Mouse (Mus musculus) heart, embryonic 11.5 days (tissue): Measurements from ENCODE around the gene Tm6sf1. TPM values are rescaled to one million over a fixed set of nuclear protein-coding genes. Genes with fewer than 3 reads are reported as not detected.
"Not testable (repeated sequence)": the region's sequence is repeated elsewhere in the genome, so short reads cannot be mapped to it uniquely, and the experiment has no call there.

Source experiments
- ATAC-seq: fragments of 200-750 bp; cut with Nextera tagmentation; replicated peaks from 2 replicates; pipeline ENCODE4 v1.8.0; 2017; ENCODE audit warnings: moderate library complexity; ENCODE audit not compliant: insufficient number of reproducible peaks, low FRiP score, low TSS enrichment
- H3K27ac ChIP-seq: fragments of 300-500 bp; sonication (generic); 2 replicates; pipeline ENCODE4 v1.5.1; 2014; ENCODE audit warnings: mild to moderate bottlenecking, low read depth, low read length
- H3K27me3 ChIP-seq: fragments of 300-500 bp; sonication (generic); 2 replicates; pipeline ENCODE4 v1.6.1; 2014; ENCODE audit warnings: mild to moderate bottlenecking, low read length, mixed read lengths; ENCODE audit not compliant: control insufficient read depth, insufficient read depth
- H3K36me3 ChIP-seq: fragments of 300-500 bp; sonication (generic); 2 replicates; pipeline ENCODE4 v1.6.1; 2014; ENCODE audit warnings: mild to moderate bottlenecking, low read length, moderate library complexity, mixed read lengths; ENCODE audit not compliant: control insufficient read depth, insufficient read depth
- H3K4me1 ChIP-seq: fragments of 300-500 bp; sonication (generic); 2 replicates; pipeline ENCODE4 v1.6.1; 2014; ENCODE audit warnings: low read length; ENCODE audit not compliant: control insufficient read depth, insufficient read depth
- H3K4me2 ChIP-seq: fragments of 300-500 bp; sonication (generic); 2 replicates; pipeline ENCODE4 v1.6.1; 2014; ENCODE audit warnings: mild to moderate bottlenecking, moderate library complexity
- H3K4me3 ChIP-seq: fragments of 300-500 bp; sonication (generic); 2 replicates; pipeline ENCODE4 v1.5.1; 2014; ENCODE audit warnings: low read depth, low read length
- H3K9ac ChIP-seq: fragments of 300-500 bp; sonication (generic); 2 replicates; pipeline ENCODE4 v1.6.1; 2014; ENCODE audit warnings: mild to moderate bottlenecking, low read depth, low read length, moderate library complexity
- H3K9me3 ChIP-seq: fragments of 300-500 bp; sonication (generic); replicated peaks from 2 replicates; pipeline ENCODE4 v1.6.1; 2016; ENCODE audit warnings: low read length; ENCODE audit not compliant: control insufficient read depth
- WGBS: fragments of 180-500 bp; shearing (Covaris S2); extraction: QIAGEN DNeasy Blood & Tissue Kit; methylation state at CpG from one replicate; pipeline ENCODE4 v1.1.7; 2014; ENCODE audit not compliant: insufficient replicate concordance; 5-methylcytosine and 5-hydroxymethylcytosine counted together
- polyA plus RNA-seq: library from polyadenylated mRNA; unstranded; fragments of >200 nt; fragmentation: Nextera tagmentation; extraction: Ambion mirVana; gene quantifications from 2 replicates; pipeline ENCODE4 v1.2.1, GENCODE M21; 2014

The Tm6sf1 gene
- polyA plus RNA-seq, 1 experiment from 2014 or later: 27.0 TPM

DNA sequence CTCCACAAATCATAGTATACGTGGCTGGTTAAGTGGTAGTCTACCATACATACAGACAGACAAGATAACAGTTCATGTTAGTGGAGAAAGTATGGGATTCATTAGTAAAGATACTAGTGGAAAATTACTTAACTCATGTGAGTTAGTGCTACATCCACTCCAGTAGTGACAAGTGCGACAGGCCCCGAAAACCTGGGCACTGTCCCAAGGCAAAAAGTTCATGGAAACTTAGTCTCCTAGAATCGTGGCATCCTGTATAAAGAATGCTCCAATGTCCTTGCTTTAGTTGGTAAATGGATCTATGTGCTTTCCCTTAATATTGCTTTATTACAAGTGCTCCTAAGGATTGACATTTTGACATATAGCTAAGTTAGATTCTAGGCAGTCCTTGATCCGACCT lies 21.0 kb upstream of the Tm6sf1 start:
- not testable (repeated sequence) for H3K4me2 ChIP-seq, H3K9ac ChIP-seq, ATAC-seq, H3K4me1 ChIP-seq, H3K27ac ChIP-seq, H3K4me3 ChIP-seq, H3K36me3 ChIP-seq, H3K9me3 ChIP-seq, H3K27me3 ChIP-seq
- 84% methylated on average over 5 of the region's 5 CpGs for WGBS

DNA sequence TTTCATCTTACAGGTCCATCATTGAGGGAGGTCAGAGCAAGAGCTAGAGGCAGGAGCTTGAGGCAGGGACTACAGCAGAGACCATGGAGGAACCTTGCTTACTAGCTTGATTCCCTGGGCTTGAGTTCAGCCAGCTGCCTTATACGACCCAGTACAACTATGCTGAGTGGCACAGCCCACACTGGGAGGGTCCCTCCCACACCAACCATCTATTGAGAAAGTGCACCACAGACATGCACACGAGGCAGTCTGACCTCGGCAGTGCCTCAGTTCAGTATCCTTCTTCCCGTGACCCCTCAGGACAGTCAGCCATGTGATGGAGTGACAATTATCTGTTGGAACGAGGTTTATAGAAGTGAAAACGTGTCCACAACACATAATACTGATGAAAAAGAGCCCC lies 19.1 kb upstream of the Tm6sf1 start:
- H3K27me3 ChIP-seq: no peaks in the 10 kb centered on the region
- no peak overlapping the region for H3K4me3 ChIP-seq
- H3K36me3 ChIP-seq: no peaks in the 10 kb centered on the region
- no peak overlapping the region for H3K4me2 ChIP-seq
- H3K27ac ChIP-seq: no peak overlapping the region
- no peak for ATAC-seq
- peaks cover 3% of the 10 kb centered on the region; the same call in 1 of the 2 replicates for H3K4me1 ChIP-seq
- WGBS: 65% methylated on average over 6 of the region's 6 CpGs
- no peak overlapping the region for H3K9ac ChIP-seq
- no peaks in the 10 kb centered on the region for H3K9me3 ChIP-seq

DNA sequence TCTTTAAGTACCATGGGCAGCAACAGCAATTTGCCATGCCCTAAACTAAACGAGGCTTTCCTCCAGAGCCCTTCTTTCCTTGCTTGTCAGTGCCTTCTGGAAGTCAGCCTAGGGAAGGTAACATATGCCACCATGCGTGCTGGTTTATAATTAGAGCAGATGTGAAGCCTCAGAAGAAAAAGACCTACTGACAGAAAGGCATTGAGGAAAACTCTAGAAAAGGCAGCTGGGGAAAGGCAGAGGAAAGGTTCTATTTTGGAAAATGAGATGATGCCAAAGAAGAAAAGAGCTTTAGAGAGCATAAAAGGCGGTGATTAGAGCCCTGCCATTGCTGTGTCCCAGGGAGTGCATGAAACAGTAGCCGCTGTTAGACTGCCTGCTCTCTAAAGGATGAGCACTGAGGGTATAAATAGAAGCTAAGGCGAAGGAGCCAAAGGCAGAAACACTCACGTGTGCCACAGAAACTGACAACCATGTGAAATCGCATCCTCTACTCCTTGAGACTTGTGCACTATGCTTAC lies 18.1 kb upstream of the Tm6sf1 start:
- Histone ChIP-seq H3K9ac (no peak overlapping the region), H3K27ac (no peak overlapping the region), H3K4me3 (no peak overlapping the region), H3K9me3 (no peaks in the 10 kb centered on the region), H3K4me2 (no peak overlapping the region), H3K27me3 (no peaks in the 10 kb centered on the region), H3K36me3 (no peaks in the 10 kb centered on the region), H3K4me1 (peaks cover 3% of the 10 kb centered on the region; the same call in 1 of the 2 replicates)
- 51% methylated on average over 7 of the region's 7 CpGs for WGBS
- ATAC-seq: no peak

DNA sequence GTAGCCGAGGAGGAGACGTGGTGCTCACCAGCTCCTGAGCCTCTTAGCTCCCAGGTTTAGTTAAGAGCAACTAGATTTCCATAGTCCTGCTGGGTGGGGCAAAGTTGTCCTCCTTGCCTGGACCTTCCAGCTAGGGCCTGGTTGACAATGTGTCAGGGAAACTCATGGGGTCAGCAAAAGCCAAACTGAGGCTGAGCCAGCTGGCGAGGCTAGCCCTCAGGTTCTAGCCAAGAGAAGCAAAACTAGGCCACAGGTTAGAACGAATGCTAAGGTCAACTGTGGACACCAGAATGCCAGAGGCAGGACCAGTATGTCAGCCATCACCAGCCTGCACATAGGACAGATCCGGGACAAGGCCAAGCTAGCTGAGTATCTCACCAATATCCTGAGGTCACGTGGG lies 17.4 kb upstream of the Tm6sf1 start:
- Histone ChIP-seq H3K4me2 (no peak overlapping the region), H3K4me3 (no peak overlapping the region), H3K36me3 (no peaks in the 10 kb centered on the region), H3K4me1 (peaks cover 3% of the 10 kb centered on the region), H3K27ac (no peak overlapping the region), H3K27me3 (no peaks in the 10 kb centered on the region), H3K9me3 (no peaks in the 10 kb centered on the region), H3K9ac (no peak overlapping the region)
- no peak for ATAC-seq
- WGBS: 71% methylated on average over 6 of the region's 6 CpGs

DNA sequence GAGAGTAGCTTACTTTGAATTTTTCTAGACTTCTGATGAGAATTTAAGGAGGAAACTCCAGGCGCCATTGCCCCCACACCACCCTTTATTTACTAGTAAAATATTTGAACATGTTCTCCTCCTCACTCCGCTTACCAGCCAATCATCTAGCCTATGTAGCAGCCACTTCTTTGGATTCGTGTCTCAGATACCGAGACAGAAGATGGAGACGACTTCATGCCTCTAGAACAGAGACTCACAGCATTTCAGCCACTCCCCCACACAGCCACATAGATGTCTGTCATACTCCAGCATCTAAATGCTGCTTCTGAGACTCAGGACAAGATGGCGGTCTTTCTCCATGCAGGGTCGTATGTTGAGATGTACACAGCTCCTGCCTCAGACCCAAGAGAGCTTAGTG lies 16.7 kb upstream of the Tm6sf1 start:
- H3K36me3 ChIP-seq: no peaks in the 10 kb centered on the region
- no peak for ATAC-seq
- H3K4me3 ChIP-seq: no peak overlapping the region
- WGBS: 83% methylated on average over 7 of the region's 7 CpGs
- no peaks in the 10 kb centered on the region for H3K27me3 ChIP-seq
- H3K9me3 ChIP-seq: no peaks in the 10 kb centered on the region
- no peak overlapping the region for H3K9ac ChIP-seq
- no peak overlapping the region for H3K27ac ChIP-seq
- no peak overlapping the region for H3K4me2 ChIP-seq
- H3K4me1 ChIP-seq: peaks cover 3% of the 10 kb centered on the region

DNA sequence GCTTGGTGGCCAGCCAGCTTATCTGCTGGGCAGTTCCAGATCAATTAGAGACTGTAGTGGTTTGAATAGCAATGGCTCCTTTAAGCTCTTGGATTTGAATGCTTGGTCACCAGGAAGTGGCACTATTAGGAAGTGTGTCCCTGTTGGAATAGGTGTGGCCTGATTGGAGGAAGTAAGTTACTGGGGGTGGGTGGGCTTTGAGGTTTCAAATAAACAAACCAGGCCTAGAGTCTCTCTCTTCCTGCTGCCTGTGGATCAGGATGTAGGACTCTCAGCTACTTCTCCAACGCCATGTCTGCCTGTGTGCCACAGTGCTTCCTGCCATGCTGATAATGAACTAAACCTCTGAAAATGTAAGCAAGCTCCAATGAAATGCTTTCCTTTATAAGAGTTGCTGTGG lies 15.8 kb upstream of the Tm6sf1 start:
- Histone ChIP-seq H3K4me1 (peaks cover 3% of the 10 kb centered on the region), H3K9me3 (no peaks in the 10 kb centered on the region), H3K27me3 (no peaks in the 10 kb centered on the region), H3K27ac (no peak overlapping the region), H3K36me3 (no peaks in the 10 kb centered on the region), H3K9ac (no peak overlapping the region), H3K4me3 (no peak overlapping the region), H3K4me2 (no peak overlapping the region)
- no peak for ATAC-seq
- 54% methylated on average over 1 of the region's 1 CpGs for WGBS

DNA sequence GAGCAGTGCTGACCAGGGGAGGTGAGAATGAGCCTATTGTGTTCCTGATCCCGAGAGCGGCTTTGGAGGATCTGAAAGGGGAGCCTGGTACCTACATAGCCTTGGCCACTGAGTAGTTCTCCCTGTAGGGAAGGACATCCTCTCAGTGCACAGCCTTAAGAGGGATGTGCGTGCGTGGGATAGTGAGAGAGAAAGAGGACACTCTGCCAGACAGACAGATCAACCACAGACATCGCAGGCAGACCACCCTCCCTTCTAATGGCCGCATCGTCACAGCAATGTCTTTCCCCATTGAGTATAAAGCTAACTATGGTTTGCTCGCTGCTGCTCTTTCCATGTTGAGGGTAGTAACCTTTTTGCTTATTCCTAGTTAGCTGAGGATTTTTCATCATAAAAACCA lies 14.9 kb upstream of the Tm6sf1 start:
- no peak overlapping the region for H3K4me2 ChIP-seq
- H3K27ac ChIP-seq: no peak overlapping the region
- no peak overlapping the region for H3K9ac ChIP-seq
- 82% methylated on average over 8 of the region's 8 CpGs for WGBS
- H3K4me3 ChIP-seq: no peak overlapping the region
- H3K4me1 ChIP-seq: peaks cover 3% of the 10 kb centered on the region
- H3K9me3 ChIP-seq: no peaks in the 10 kb centered on the region
- no peak for ATAC-seq
- H3K27me3 ChIP-seq: no peaks in the 10 kb centered on the region
- H3K36me3 ChIP-seq: no peaks in the 10 kb centered on the region

DNA sequence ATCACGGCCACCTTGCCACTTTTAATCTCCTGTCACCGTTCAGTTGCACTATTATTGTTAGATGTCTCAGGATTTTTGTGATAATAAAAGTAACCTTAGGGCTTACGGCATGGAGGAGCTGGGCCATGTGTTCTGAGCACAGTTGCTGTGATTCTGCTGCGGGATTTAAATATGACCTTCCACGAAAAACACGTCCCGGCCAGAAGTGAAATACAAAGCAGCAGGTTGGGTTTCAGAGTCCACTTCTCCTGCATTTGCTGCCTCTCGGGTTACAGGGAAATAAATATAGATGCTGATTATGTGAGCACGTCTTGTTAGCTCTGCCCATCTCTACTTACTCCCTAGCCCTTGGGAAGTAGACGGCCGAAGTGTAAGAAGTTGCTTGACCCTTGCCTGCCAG lies 14.0 kb upstream of the Tm6sf1 start:
- no peaks in the 10 kb centered on the region for H3K27me3 ChIP-seq
- H3K4me2 ChIP-seq: no peak overlapping the region

DNA sequence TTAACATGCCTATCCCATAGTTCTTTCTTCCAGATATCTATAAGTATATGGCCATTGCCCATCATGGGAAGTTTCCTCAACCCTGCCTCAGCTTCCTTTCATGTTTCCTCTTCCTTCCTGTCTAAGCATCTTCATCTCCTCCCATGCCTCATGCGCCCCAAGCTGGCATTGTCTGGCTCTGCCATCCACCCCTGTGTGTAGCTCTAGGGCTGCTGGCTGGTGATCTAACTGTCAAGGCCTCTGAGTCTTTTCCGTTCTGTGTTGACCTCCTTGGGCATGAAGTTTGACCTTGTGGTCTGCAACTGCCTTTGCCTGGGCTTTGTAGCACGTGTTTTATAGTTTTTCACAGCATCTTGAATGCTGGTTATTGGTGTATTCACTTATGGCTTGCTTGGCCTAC lies 13.5 kb upstream of the Tm6sf1 start:
- H3K27ac ChIP-seq: no peak overlapping the region
- WGBS: 73% methylated on average over 3 of the region's 3 CpGs
- no peak for ATAC-seq
- H3K36me3 ChIP-seq: no peaks in the 10 kb centered on the region
- no peaks in the 10 kb centered on the region for H3K9me3 ChIP-seq
- H3K4me2 ChIP-seq: no peak overlapping the region
- H3K4me3 ChIP-seq: no peak overlapping the region
- no peaks in the 10 kb centered on the region for H3K27me3 ChIP-seq
- H3K4me1 ChIP-seq: peaks cover 1% of the 10 kb centered on the region
- H3K9ac ChIP-seq: no peak overlapping the region

More for the DNA sequence above, 14.0 kb upstream of the Tm6sf1 start:
- no peak overlapping the region for H3K9ac ChIP-seq
- H3K27ac ChIP-seq: no peak overlapping the region
- no peaks in the 10 kb centered on the region for H3K9me3 ChIP-seq
- H3K36me3 ChIP-seq: no peaks in the 10 kb centered on the region
- H3K4me1 ChIP-seq: peaks cover 3% of the 10 kb centered on the region
- ATAC-seq: no peak
- WGBS: 74% methylated on average over 11 of the region's 11 CpGs
- H3K4me3 ChIP-seq: no peak overlapping the region
